Mouse (Mus musculus) embryo, embryonic 10.5 days (tissue): ENCODE results near the gene Cfap54.

Source experiments
- DNase-seq: peaks from one replicate; pipeline ENCODE4 v3.0.0-alpha.2; 2015; ENCODE audit warnings: low spot score

The Cfap54 gene

DNA sequence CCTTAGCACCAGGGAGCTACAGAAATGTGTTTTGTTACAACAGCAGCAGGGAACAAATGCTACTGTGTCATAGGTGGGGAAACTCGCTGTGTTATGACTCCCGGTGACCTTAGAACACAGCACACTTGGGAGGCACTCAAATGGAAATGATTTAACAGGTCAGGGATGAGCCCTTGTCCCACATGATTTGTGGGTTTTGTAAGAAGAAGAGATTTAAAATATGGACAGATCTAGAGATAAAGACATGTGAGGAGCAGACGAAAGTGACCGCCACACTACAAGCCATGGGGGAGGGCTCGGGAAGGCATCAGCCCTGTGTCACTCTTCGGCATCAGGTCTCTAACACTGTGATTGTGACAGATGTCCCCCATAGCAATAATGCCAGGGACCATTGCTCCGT lies 144.3 kb downstream of the Cfap54 start:
- no peak for DNase-seq

DNA sequence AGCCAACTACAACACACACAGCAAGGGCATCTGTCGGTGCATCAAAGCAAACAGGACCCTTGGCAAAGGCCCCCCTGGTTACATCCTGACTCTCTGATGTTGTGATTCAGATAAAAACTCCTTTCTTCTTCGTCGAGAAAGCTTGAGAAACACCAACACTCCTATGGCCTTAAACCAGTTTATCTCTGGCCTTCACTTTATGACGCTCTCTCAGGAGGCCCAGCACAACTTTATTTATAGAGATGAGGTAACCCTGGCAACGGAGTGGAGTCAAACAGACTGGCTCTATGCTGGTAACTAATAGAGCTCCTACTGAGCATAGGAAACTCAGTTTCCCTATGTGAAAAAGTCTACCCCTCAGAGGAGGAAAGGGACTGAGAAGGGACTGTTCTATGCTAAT lies 146.9 kb downstream of the Cfap54 start:
- DNase-seq, result peak; percentile 20

DNA sequence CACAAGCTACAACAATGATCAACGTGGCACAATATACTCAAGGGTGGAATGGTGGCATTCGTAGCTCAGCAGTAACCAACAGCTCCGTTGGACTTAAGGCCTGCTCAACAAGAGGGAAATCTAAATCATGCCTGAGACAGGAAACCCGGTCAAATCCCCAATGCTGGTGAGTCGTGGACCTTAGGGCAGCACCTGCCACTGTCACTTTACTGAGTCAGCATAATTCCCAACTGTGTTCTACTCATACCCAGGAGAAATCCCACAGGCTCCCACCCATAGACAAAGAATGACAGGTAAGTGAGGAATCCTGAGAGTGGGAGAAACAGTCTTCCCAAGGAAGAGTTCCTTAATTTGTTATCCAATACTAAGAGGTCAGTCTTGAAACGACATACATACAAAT lies 147.8 kb downstream of the Cfap54 start:
- no peak for DNase-seq

- DNase-seq, result no peak
These were observed 149.0 kb downstream of the Cfap54 start for GRCm38 (mm10) chr10:92932464-92932863.

GRCm38 (mm10) chr10:92930036-92930435 lies 151.4 kb downstream of the Cfap54 start:
- no peak for DNase-seq

DNA sequence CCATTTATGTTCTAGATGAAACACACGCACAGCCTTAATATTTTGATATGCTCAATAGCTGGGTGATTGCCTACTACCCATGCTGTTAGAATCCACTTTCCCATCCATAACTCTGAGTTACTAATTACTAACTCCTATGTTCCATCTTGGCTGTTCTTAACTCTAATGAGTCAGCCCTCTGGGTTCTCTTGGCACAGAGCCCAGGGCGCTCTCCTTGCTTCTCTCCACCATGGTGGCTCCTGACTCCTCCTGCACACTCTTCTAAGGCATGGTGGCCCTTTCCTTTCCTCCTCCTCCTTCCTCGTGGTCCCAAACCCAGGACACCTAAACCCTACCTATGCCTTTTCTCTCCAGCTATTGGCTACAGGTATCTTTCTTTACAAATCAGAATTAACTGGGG lies 153.2 kb downstream of the Cfap54 start:
- no peak for DNase-seq

GRCm38 (mm10) chr10:92918551-92918950 lies 162.9 kb downstream of the Cfap54 start:
- no peak for DNase-seq

DNA sequence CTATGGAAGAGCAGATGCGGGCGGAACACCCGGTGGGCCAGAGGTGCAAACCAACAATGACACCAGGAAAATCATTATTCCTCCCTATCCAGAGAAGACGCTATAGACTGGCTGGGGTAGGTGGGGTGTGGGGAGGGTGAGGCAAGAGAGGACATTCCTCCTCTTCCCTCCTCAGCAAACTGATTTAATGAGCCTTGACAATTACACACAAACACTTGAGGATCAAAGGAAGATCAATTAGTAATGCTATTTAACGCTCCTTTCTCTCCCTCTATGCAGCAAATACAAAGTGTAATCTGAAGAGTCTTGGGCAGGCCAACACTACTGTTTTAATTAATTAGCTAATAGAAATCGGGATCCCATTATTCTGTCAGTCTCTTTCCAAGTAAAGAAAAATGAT lies 174.2 kb downstream of the Cfap54 start:
- no peak for DNase-seq

DNA sequence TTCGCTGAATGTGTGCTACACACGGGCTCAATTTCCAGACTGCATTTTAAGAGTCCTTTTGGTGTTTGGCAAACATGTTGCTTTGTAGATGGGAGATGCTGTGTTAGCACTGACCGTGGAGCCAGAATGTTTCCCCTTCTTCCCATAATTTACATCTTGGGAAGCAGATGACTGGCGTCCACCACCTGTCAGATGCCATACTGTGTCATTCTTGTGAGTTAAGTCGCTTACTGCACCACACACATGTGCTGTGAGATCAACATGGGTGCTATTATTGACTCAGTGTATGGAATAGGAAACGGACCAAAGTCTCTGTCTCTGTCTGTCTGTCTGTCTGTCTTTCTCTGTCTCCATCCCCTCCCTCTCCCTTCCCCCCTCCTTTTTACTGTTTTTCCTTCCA lies 193.0 kb downstream of the Cfap54 start:
- no peak for DNase-seq

DNA sequence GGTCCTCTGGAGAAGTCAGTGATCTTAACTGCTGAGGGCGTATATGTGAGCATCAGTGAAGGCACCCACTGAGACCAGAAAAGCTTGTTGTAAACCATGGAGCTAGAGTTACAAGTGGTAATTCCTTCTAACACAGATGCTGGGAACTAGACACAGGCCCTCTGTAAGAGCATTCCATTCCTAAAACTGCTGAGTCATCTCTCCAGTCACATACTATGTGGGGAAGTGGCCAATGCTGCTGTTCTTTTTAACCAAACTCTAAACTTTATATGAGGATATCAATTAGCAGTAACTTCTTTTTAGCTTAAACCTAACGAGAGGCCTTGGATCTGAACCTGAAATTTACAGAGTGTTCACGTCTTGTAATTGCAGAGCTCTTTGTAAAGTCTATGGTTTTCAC lies 203.4 kb downstream of the Cfap54 start:
- no peak for DNase-seq

DNA sequence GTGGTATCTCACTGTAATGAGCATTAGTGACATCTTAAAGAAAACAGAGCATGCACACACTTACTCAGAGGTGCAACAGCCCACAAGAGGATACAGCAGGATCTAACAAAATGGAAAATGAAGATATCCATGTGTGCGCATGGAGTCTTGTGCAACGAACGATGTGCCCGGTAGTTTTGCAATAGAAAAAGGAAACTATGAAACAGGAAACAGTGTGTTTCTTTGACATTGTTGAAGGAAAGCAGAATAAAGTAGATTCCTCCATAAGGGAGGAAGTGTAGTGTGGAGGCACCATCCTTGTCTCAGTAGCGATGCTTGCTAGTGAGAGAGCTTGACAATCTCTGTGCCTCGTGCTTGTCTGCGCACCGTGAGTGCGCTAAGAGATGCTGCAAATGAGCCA lies 240.4 kb downstream of the Cfap54 start:
- DNase-seq, result no peak

- DNase-seq, result peak; percentile 25
These were observed 243.8 kb downstream of the Cfap54 start for GRCm38 (mm10) chr10:92837572-92837971.

- DNase-seq, result no peak
These were observed 244.4 kb downstream of the Cfap54 start for GRCm38 (mm10) chr10:92837045-92837444.

GRCm38 (mm10) chr10:92821499-92821898 lies 259.9 kb downstream of the Cfap54 start:
- no peak for DNase-seq

DNA sequence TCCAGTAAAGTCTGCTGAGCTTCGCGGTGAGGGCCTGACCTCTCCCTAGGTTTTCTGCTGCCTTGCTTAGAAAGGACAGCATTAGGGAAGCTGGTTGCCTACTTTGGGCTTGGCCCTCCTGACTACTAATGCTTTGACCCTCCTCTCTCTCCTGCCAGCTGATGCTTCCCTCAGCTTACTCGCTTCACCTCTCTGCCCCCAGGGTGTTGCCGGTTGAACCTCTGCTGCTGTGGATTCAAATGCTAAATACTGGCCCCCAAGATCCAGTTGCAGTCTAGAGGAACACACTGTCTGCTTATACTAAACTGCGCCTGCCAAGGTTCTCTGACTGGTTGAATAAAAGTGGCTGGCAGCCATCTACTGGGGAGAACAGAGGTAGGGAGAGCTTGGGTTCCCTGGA lies 263.2 kb downstream of the Cfap54 start:
- no peak for DNase-seq

GRCm38 (mm10) chr10:92816903-92817302 lies 264.5 kb downstream of the Cfap54 start:
- no peak for DNase-seq

GRCm38 (mm10) chr10:92810894-92811293 lies 270.5 kb downstream of the Cfap54 start:
- peak; percentile 27 for DNase-seq

DNA sequence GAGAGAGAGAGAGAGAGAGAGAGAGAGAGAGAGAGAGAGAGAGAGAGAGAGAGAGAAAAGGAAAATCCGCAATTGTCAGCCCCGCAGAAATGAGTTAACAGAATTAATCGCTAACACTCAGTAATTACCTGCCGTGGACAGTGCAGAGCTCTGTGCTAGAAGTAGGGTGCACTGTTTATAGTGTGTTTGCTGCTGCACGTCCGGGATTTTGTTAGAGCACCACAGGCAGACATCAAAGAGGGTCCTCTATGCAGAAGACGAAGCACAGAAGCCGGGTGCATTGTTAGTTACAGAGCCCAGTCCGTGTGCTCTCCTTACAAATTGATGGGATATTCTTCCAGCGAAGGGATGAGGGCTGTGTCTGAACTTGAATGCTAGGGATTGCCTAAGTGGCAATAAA lies 289.5 kb downstream of the Cfap54 start:
- DNase-seq, result peak; percentile 14

GRCm38 (mm10) chr10:92791531-92791900 lies 289.9 kb downstream of the Cfap54 start:
- peak; percentile 39 for DNase-seq

- peak; percentile 17 for DNase-seq
These were observed 290.4 kb downstream of the Cfap54 start for GRCm38 (mm10) chr10:92790893-92791530.

DNA sequence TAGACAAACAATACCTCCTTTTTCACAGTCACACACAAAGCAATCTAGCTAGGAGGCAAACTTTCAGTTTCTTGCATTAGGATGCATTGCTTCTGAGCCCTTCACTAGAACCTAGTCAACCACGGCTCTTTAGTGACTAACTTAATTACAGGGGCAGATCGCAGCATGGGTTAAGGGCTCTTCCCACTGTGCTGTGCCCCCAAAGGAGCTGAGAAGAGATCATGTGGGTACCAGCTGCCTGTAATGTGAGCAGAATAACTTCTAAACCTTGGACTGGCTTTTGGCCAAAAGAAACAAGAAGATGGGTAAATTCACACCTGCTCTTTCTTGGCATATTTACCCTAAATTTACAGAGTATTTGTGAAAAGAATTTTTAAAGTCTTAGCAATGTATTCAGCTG lies 291.2 kb downstream of the Cfap54 start:
- no peak for DNase-seq

DNA sequence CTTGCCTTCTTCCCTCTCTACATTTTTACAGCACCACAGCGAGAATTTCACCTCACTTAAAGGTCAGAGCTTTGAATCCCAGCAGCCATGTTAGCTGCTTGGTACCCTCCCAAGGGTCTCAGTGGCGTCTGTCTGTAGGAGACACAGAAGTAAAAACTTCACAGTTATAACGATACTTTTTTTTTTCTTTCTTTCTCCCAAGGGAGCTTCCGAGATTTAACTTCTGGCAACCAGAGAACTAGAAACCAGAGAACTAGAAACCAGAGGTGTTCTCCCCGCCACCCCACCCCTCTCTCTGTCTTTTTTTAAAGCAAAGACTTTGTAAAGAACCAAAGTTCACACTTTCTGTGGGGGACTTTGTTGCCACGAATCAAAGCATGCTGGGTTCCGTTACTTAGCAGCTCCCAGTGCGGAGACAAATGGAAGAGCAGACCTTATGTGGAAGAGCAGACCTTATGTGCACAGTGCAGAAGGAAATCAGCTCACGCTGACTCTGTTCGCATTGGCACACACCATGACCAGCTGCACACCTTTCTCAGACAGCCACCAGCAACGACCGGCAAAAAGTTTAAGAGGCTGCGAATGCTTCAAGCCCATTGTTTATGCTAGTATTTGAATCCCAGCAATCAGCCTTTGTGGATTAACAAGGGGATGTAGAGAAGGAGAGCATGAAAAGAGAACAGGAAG lies 292.9 kb downstream of the Cfap54 start:
- DNase-seq, result no peak

DNA sequence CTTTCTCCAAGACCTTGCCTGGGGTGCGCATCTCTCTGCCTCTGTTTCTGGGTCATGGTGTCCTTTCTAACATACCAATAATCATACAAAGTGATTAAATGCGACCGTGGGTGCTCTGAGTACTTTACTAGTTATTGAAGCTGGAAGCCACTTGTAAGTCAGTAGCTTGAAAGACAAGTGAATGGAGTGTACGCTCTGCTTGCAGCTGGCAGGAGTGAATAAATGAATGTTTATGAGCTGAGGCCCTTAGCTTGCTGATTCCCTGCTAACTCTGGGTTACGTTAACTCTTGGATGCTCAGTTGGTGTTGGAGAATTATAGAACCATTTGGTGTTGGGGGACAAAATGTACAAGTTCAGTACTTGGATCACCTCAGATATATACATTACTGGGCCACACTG lies 298.7 kb downstream of the Cfap54 start:
- DNase-seq, result no peak

DNA sequence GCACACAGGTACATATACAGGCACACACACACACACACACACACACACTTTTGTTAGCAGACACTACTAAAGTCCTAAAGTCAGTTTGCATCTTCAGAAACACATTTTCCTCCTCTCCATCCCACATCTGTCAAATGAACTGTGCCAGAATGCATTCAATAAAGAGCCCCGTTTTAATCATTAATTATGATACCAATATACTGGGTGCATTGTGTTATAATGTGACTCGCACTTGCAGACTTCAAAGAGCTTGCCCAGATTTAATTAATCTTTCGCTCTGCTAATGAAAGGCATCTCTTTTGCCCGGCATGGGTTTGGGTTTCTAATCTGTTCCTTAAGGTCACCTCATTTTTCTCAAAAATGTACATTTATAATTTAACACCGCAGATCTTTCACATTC lies 327.1 kb downstream of the Cfap54 start:
- DNase-seq, result no peak
